Mouse (Mus musculus) cerebellum, adult 2 months (tissue): ENCODE measurements around the gene Sap30l. TPM values are rescaled to one million over a fixed set of nuclear protein-coding genes. Genes with fewer than 3 reads are reported as not detected.
"Not testable (repeated sequence)": the region's sequence is repeated elsewhere in the genome, so short reads cannot be mapped to it uniquely, and the experiment has no call there.

Experiments used
- DNase-seq, 2 experiments: peaks; one replicate each; pipeline ENCODE4 v3.0.0; 2021
- H3K27ac ChIP-seq: fragments of 200-500 bp; 2 replicates; pipeline ENCODE4 v1.5.1; 2012; ENCODE audit warnings: low read length, control low read depth, inconsistent platforms; ENCODE audit not compliant: insufficient read depth
- H3K27me3 ChIP-seq: fragments of 200-500 bp; 2 replicates; pipeline ENCODE4 v1.6.1; 2012; ENCODE audit warnings: inconsistent platforms, mild to moderate bottlenecking, low read length, moderate library complexity; ENCODE audit not compliant: control insufficient read depth, insufficient read depth
- H3K4me1 ChIP-seq: fragments of 200-500 bp; 2 replicates; pipeline ENCODE4 v1.6.1; 2011; ENCODE audit warnings: low read length; ENCODE audit not compliant: control insufficient read depth, insufficient read depth
- H3K4me3 ChIP-seq: fragments of 200-500 bp; replicated peaks from 2 replicates; pipeline ENCODE3; 2011; ENCODE audit warnings: mild to moderate bottlenecking, low read depth, low read length, control low read depth; ENCODE audit not compliant: insufficient read depth
- CTCF ChIP-seq: fragments of 200-500 bp; IDR thresholded peaks from 2 replicates; pipeline ENCODE4 v1.5.1; 2011; ENCODE audit warnings: low read depth, mild to moderate bottlenecking, control low read depth, low read length, moderate library complexity, borderline replicate concordance; ENCODE audit not compliant: insufficient read depth
- POLR2A ChIP-seq: fragments of 200-500 bp; IDR thresholded peaks from 2 replicates; pipeline ENCODE4 v1.6.1; 2011; ENCODE audit warnings: low read length, control low read depth, borderline replicate concordance; ENCODE audit not compliant: insufficient read depth
- WGBS: fragments of 180-500 bp; shearing (Covaris S2); methylation state at CpG from one replicate; pipeline ENCODE4 v1.1.7; 2018; 5-methylcytosine and 5-hydroxymethylcytosine counted together
- polyA plus RNA-seq: library from polyadenylated mRNA; depleted of rRNA; stranded (reverse); fragments of >200 nt; gene quantifications from 2 replicates; pipeline ENCODE4 v1.2.3, GENCODE M21; 2012

Gene Sap30l
- polyA plus RNA-seq, 1 experiment = 42.6 TPM

- 88% methylated on average over 4 of the region's 4 CpGs for WGBS
- DNase-seq = no peak
- Histone ChIP-seq H3K4me1 (no peaks in the 10 kb centered on the region), H3K4me3 (no peak overlapping the region), H3K27me3 (no peaks in the 10 kb centered on the region; the same call in 1 of the 2 replicates), H3K27ac (no peak overlapping the region)
- TF ChIP-seq POLR2A (no peak), CTCF (no peak)
Observed at GRCm38 (mm10) chr11:57818189-57818588, 16.8 kb downstream of the Sap30l start.

GRCm38 (mm10) chr11:57819999-57820581 is 18.7 kb downstream of the Sap30l start:
- H3K27me3 ChIP-seq = no peaks in the 10 kb centered on the region; the same call in 1 of the 2 replicates
- no peaks in the 10 kb centered on the region for H3K4me1 ChIP-seq
- WGBS = 23% methylated on average over 9 of the region's 9 CpGs
- H3K27ac ChIP-seq = no peak overlapping the region
- TF ChIP-seq CTCF (peak; percentile 67), POLR2A (no peak)
- DNase-seq = peak; percentile 45 to 57
- no peak overlapping the region for H3K4me3 ChIP-seq

- 83% methylated on average over 2 of the region's 2 CpGs for WGBS
- H3K27me3 ChIP-seq, H3K27ac ChIP-seq, H3K4me3 ChIP-seq, DNase-seq, H3K4me1 ChIP-seq: not testable (repeated sequence)
Observed at GRCm38 (mm10) chr11:57823159-57823558, 21.7 kb downstream of the Sap30l start.

- TF ChIP-seq POLR2A = no peak
- no peak for TF ChIP-seq CTCF
- WGBS = 84% methylated on average over 7 of the region's 7 CpGs
- H3K4me3 ChIP-seq = no peak overlapping the region
- no peak for DNase-seq
- no peak overlapping the region for H3K27ac ChIP-seq
- peaks cover 6% of the 10 kb centered on the region; the same call in 1 of the 2 replicates for H3K27me3 ChIP-seq
- no peaks in the 10 kb centered on the region; the same call in 1 of the 2 replicates for H3K4me1 ChIP-seq
Observed at GRCm38 (mm10) chr11:57823714-57824113, 22.3 kb downstream of the Sap30l start.

GRCm38 (mm10) chr11:57825234-57825633 is 23.8 kb downstream of the Sap30l start:
- not testable (repeated sequence) for H3K27ac ChIP-seq, H3K4me3 ChIP-seq, H3K27me3 ChIP-seq, H3K4me1 ChIP-seq, DNase-seq
- 37% methylated on average over 11 of the region's 11 CpGs for WGBS

GRCm38 (mm10) chr11:57827048-57827914 is 25.8 kb downstream of the Sap30l start:
- no peak for TF ChIP-seq CTCF
- no peak for TF ChIP-seq POLR2A
- H3K4me3 ChIP-seq = peak overlapping the region; percentile 4
- no peak overlapping the region for H3K27ac ChIP-seq
- WGBS = 2% methylated on average over 41 of the region's 41 CpGs
- no peak for DNase-seq
- no peaks in the 10 kb centered on the region; the same call in 1 of the 2 replicates for H3K4me1 ChIP-seq
- peaks cover 10% of the 10 kb centered on the region; the same call in 1 of the 2 replicates for H3K27me3 ChIP-seq

- TF ChIP-seq POLR2A (no peak), CTCF (no peak)
- peak in 1 of 2 experiments; percentile 21 for DNase-seq
- no peak overlapping the region for H3K27ac ChIP-seq
- 2% methylated on average over 33 of the region's 33 CpGs for WGBS
- peaks cover 10% of the 10 kb centered on the region; the same call in 1 of the 2 replicates for H3K27me3 ChIP-seq
- peak overlapping the region; percentile 4 for H3K4me3 ChIP-seq
- no peaks in the 10 kb centered on the region; the same call in 1 of the 2 replicates for H3K4me1 ChIP-seq
Observed at GRCm38 (mm10) chr11:57827915-57828545, 26.6 kb downstream of the Sap30l start.
